Mouse (Mus musculus) v-Abl transformed pro-B cells (cell line): ENCODE results near the gene Sec22b.

ENCODE experiments used
- in situ Hi-C, 2 experiments: fragments of 400-800 bp; cut with MboI; formaldehyde crosslinking; loops; one replicate each; pipeline ENCODE4 v1.15.1; 2025; ENCODE audit not compliant: unreplicated experiment in 2 of 2

The Sec22b gene

GRCm38 (mm10) chr3:97967627-97968026 lies 66.6 kb downstream of the Sec22b start:
- in situ Hi-C loops = no loop called here

GRCm38 (mm10) chr3:97968191-97968590 lies 67.2 kb downstream of the Sec22b start:
- in situ Hi-C loops = no loop called here

- in situ Hi-C loops = no loop called here
Observed at GRCm38 (mm10) chr3:97969019-97969418, 68.0 kb downstream of the Sec22b start.

GRCm38 (mm10) chr3:97971117-97971516 lies 70.1 kb downstream of the Sec22b start:
- in situ Hi-C loops = no loop called here

GRCm38 (mm10) chr3:97972200-97972599 lies 71.2 kb downstream of the Sec22b start:
- in situ Hi-C loops = no loop called here

- in situ Hi-C loops = no loop called here
Observed at GRCm38 (mm10) chr3:97972707-97973106, 71.7 kb downstream of the Sec22b start.
